Mouse (Mus musculus) limb, embryonic 12.5 days (tissue): Measurements from ENCODE around the gene Pold1. TPM values are rescaled to one million over a fixed set of nuclear protein-coding genes. Genes with fewer than 3 reads are reported as not detected.

Source experiments
- ATAC-seq: fragments of 200-750 bp; cut with Nextera tagmentation; 2 replicates; pipeline ENCODE4 v1.8.0; 2017; ENCODE audit warnings: low read depth, moderate TSS enrichment; ENCODE audit not compliant: insufficient number of reproducible peaks, insufficient read depth, low FRiP score, low TSS enrichment
- H3K27ac ChIP-seq: fragments of 300-500 bp; sonication (generic); 2 replicates; pipeline ENCODE4 v1.5.1; 2016; ENCODE audit warnings: mild to moderate bottlenecking, moderate library complexity
- H3K27me3 ChIP-seq: fragments of 300-500 bp; sonication (generic); 2 replicates; pipeline ENCODE4 v1.6.1; 2016; ENCODE audit warnings: mild to moderate bottlenecking, moderate library complexity
- H3K36me3 ChIP-seq: fragments of 300-500 bp; sonication (generic); 2 replicates; pipeline ENCODE4 v1.6.1; 2016; ENCODE audit warnings: mild to moderate bottlenecking, moderate library complexity
- H3K4me1 ChIP-seq: fragments of 300-500 bp; sonication (generic); replicated peaks from 2 replicates; pipeline ENCODE4 v1.6.1; 2016
- H3K4me2 ChIP-seq: fragments of 300-500 bp; sonication (generic); 2 replicates; pipeline ENCODE4 v1.6.1; 2016; ENCODE audit warnings: mild to moderate bottlenecking, moderate library complexity
- H3K4me3 ChIP-seq: fragments of 300-500 bp; sonication (generic); replicated peaks from 2 replicates; pipeline ENCODE4 v1.5.1; 2016; ENCODE audit warnings: mild to moderate bottlenecking
- H3K9ac ChIP-seq: fragments of 300-500 bp; sonication (generic); replicated peaks from 2 replicates; pipeline ENCODE4 v1.6.1; 2016; ENCODE audit warnings: mild to moderate bottlenecking, moderate library complexity
- H3K9me3 ChIP-seq: fragments of 300-500 bp; sonication (generic); 2 replicates; pipeline ENCODE4 v1.6.1; 2016; ENCODE audit warnings: mild to moderate bottlenecking, moderate library complexity
- WGBS: fragments of 180-500 bp; shearing (Covaris S2); methylation state at CpG from one replicate; pipeline ENCODE4 v1.1.7; 2016; 5-methylcytosine and 5-hydroxymethylcytosine counted together
- polyA plus RNA-seq: library from polyadenylated mRNA; unstranded; fragments of >200 nt; fragmentation: Nextera tagmentation; extraction: Ambion mirVana; gene quantifications from 2 replicates; pipeline ENCODE4 v1.2.1, GENCODE M21; 2016

Pold1 gene
- polyA plus RNA-seq, 1 experiment from 2014 or later = 132 TPM

GRCm38 (mm10) chr7:44495992-44496770 is 52.5 kb downstream of the Pold1 start, which contains the start of the genes Emc10 and Fam71e1:
TSS of gene Emc10 (minus strand) at chr7:44496529.
TSS of gene Fam71e1 (plus strand) at chr7:44496581.
- H3K4me3 ChIP-seq = peak within 1 kb of the TSS; percentile 70
- H3K4me2 ChIP-seq = peak within 1 kb of the TSS; percentile 76
- peak within 1 kb of the TSS; percentile 96 for H3K27ac ChIP-seq
- peak within 1 kb of the TSS; percentile 86 for H3K9ac ChIP-seq
- WGBS = under 1% methylated on average over 58 of the region's 58 CpGs
- H3K27me3 ChIP-seq = peaks cover 15% of the 10 kb centered on the region
- H3K4me1 ChIP-seq = peaks cover 20% of the 10 kb centered on the region
- H3K9me3 ChIP-seq = no peaks in the 10 kb centered on the region
- peaks cover 41% of the 10 kb centered on the region for H3K36me3 ChIP-seq
- peak; percentile 96 for ATAC-seq

DNA sequence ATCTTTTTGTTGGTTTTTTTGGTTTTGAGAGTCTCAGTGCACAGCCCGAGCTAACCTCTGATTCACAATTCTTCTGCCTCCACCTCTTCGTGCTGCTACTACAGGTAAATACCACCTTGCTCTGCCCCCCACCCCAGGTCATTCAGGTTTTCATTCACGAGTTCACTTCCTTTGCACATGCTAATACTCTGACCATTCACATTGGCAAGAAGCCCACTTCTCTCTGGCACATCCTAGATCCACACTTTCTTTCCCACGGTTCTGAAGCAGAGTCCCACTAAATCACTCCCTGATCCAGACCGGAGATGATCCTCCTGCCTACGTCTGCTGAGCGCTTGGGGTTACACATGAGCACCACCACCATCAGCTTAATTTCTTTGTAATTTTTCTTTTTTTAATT is 53.6 kb downstream of the Pold1 start:
- 88% methylated on average over 7 of the region's 7 CpGs for WGBS

GRCm38 (mm10) chr7:44494681-44495080 is 54.0 kb downstream of the Pold1 start:
- Histone ChIP-seq H3K27ac (no peak overlapping the region), H3K27me3 (peaks cover 5% of the 10 kb centered on the region; the same call in 1 of the 2 replicates), H3K4me3 (no peak overlapping the region), H3K36me3 (peaks cover 56% of the 10 kb centered on the region), H3K4me1 (peaks cover 20% of the 10 kb centered on the region), H3K9ac (no peak overlapping the region), H3K4me2 (no peak overlapping the region), H3K9me3 (no peaks in the 10 kb centered on the region)
- 94% methylated on average over 12 of the region's 12 CpGs for WGBS
- ATAC-seq = no peak

More for the DNA sequence above, 53.6 kb downstream of the Pold1 start:
- Histone ChIP-seq H3K27me3 (peaks cover 5% of the 10 kb centered on the region), H3K4me2 (peak overlapping the region; percentile 76), H3K4me1 (peaks cover 20% of the 10 kb centered on the region), H3K27ac (no peak overlapping the region), H3K9me3 (no peaks in the 10 kb centered on the region), H3K36me3 (peaks cover 52% of the 10 kb centered on the region), H3K9ac (peak overlapping the region; percentile 86), H3K4me3 (peak overlapping the region; percentile 70)
- ATAC-seq = no peak

- 94% methylated on average over 21 of the region's 21 CpGs for WGBS
- Histone ChIP-seq H3K4me2 (no peak overlapping the region), H3K27ac (no peak overlapping the region), H3K9me3 (no peaks in the 10 kb centered on the region), H3K27me3 (no peaks in the 10 kb centered on the region), H3K9ac (no peak overlapping the region), H3K4me3 (no peak overlapping the region), H3K36me3 (peaks cover 64% of the 10 kb centered on the region), H3K4me1 (peaks cover 17% of the 10 kb centered on the region)
- no peak for ATAC-seq
Observed at GRCm38 (mm10) chr7:44492166-44492826, 56.4 kb downstream of the Pold1 start.

- Histone ChIP-seq H3K27ac (no peak overlapping the region), H3K4me3 (no peak overlapping the region), H3K36me3 (peaks cover 64% of the 10 kb centered on the region), H3K4me1 (peaks cover 14% of the 10 kb centered on the region), H3K27me3 (no peaks in the 10 kb centered on the region), H3K9me3 (no peaks in the 10 kb centered on the region), H3K4me2 (no peak overlapping the region), H3K9ac (no peak overlapping the region)
- WGBS = 93% methylated on average over 5 of the region's 5 CpGs
- ATAC-seq = no peak
Observed at GRCm38 (mm10) chr7:44491391-44491790, 57.3 kb downstream of the Pold1 start.

GRCm38 (mm10) chr7:44490281-44490680 is 58.4 kb downstream of the Pold1 start:
- WGBS = 97% methylated on average over 4 of the region's 4 CpGs
- Histone ChIP-seq H3K36me3 (peaks cover 64% of the 10 kb centered on the region), H3K9me3 (no peaks in the 10 kb centered on the region)

GRCm38 (mm10) chr7:44488545-44488944 is 60.1 kb downstream of the Pold1 start:
- 89% methylated on average over 8 of the region's 8 CpGs for whole genome bisulfite sequencing
- Histone ChIP-seq H3K9ac (no peak overlapping the region), H3K4me2 (no peak overlapping the region), H3K27ac (no peak overlapping the region), H3K4me3 (no peak overlapping the region), H3K4me1 (no peaks in the 10 kb centered on the region), H3K27me3 (no peaks in the 10 kb centered on the region), H3K9me3 (no peaks in the 10 kb centered on the region), H3K36me3 (peaks cover 51% of the 10 kb centered on the region)
- ATAC-seq = no peak

More at GRCm38 (mm10) chr7:44490281-44490680, 58.4 kb downstream of the Pold1 start:
- H3K27ac ChIP-seq = no peak overlapping the region
- ATAC-seq = no peak
- no peaks in the 10 kb centered on the region for H3K27me3 ChIP-seq
- H3K9ac ChIP-seq = no peak overlapping the region
- H3K4me2 ChIP-seq = no peak overlapping the region
- no peak overlapping the region for H3K4me3 ChIP-seq
- H3K4me1 ChIP-seq = peaks cover 9% of the 10 kb centered on the region

DNA sequence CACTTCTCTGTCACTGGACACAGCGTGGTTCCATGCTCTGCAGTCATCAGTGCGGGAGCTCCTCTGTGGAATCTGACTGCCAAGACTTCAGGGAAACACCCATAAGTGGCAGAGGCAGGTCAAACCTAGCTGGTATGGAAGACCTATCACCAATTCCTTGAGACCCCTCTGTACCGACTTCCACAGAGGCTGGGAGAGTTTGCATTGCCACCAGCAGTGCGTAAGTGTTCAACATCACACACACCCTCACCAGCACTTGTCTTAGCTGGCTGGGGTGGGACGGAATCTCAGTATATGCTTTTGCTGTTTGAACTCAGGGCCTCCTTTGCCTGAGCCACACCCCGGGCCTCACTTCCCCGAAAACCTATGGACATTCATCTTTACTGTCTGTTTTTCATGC is 60.7 kb downstream of the Pold1 start:
- H3K9me3 ChIP-seq = no peaks in the 10 kb centered on the region
- H3K4me3 ChIP-seq = no peak overlapping the region
- WGBS = 87% methylated on average over 7 of the region's 7 CpGs
- H3K9ac ChIP-seq = no peak overlapping the region
- ATAC-seq = no peak
- H3K4me1 ChIP-seq = no peaks in the 10 kb centered on the region
- peaks cover 45% of the 10 kb centered on the region for H3K36me3 ChIP-seq
- peaks cover 4% of the 10 kb centered on the region; the same call in 1 of the 2 replicates for H3K27me3 ChIP-seq
- no peak overlapping the region for H3K4me2 ChIP-seq
- H3K27ac ChIP-seq = no peak overlapping the region

DNA sequence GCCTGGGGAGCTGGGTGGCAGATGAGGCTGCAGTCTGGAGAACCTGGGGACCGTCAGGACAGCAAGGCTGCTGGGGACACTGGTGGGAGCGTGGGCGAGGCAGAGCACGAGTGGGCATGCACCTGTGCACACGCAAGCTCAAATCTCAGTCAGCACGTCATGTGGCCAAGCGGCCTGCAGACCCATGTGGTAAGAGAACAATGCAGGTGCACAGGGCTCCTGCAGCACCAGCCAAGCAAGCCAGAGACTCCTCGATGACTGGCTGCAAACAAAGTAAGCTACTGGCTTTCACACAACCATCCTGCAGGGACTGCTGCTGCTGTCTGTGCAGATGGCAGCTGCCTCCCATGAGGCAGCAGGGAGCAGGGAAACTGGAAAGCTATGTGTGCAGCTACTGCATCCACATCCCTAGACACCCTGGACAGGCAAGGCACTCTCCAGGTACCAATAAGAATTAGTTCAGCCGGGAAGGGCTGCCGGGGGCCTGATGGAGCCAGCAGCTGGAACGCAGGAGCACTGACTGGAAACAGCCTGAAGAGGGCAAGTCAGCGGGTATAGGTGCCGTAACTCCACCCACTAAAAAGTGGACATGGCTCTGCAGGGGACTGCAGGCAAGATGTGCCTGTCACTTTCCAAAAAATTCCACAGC is 61.6 kb downstream of the Pold1 start:
- Histone ChIP-seq H3K4me3 (no peak overlapping the region), H3K9me3 (no peaks in the 10 kb centered on the region), H3K4me2 (no peak overlapping the region), H3K9ac (no peak overlapping the region), H3K4me1 (no peaks in the 10 kb centered on the region), H3K36me3 (peaks cover 36% of the 10 kb centered on the region), H3K27ac (no peak overlapping the region), H3K27me3 (peaks cover 13% of the 10 kb centered on the region; the same call in 1 of the 2 replicates)
- ATAC-seq = no peak
- 67% methylated on average over 13 of the region's 13 CpGs for WGBS

- no peak overlapping the region for H3K4me3 ChIP-seq
- H3K27ac ChIP-seq = no peak overlapping the region
- H3K4me1 ChIP-seq = no peaks in the 10 kb centered on the region
- peaks cover 22% of the 10 kb centered on the region for H3K36me3 ChIP-seq
- no peaks in the 10 kb centered on the region for H3K9me3 ChIP-seq
- H3K27me3 ChIP-seq = peaks cover 24% of the 10 kb centered on the region
- 76% methylated on average over 6 of the region's 7 CpGs for WGBS
- no peak for ATAC-seq
- H3K9ac ChIP-seq = no peak overlapping the region
- no peak overlapping the region for H3K4me2 ChIP-seq
Observed at GRCm38 (mm10) chr7:44485572-44486195, 63.0 kb downstream of the Pold1 start.
